ENCODE assay signal across 8 mouse cellular contexts in the genomic region with DNA sequence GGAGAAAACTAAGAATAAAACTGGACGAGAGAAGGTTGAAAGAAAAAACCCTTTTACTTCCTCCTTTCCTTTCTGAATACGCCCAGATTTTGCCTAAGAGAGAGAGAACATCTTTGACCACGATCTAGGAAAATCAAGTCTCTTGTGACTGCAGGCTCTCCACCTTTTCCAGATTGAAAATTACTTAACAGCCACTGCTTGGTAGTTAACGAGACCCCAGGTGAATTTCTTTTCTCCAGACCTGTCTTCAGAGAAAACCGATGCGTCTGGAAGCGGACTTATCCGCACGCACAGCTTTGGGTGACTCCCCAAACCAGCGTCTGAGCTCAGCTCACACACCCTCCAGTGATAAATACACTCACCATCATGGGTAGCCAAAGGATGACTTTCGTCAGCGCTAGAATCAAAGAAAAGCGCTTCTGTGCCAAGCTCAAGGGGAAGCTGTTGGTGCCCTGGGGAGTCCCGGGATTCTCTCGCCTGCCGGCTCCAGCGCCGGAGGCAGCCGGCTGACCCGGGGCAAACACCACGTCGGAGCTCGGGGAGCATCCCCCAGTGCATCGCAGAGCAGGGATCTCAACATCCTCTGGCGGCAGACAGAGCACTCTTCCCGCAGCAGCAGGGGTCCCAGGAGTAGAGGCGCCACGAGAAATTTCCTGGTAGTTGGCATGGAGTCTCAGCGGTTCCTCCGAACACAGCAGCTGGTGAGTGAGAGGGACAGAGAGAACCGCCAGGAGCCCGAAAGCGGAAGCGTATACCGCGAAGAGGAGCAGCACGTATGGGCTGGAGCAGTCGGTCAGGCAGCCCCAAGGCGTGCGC. TPM values are rescaled to one million over a fixed set of nuclear protein-coding genes. Genes with fewer than 3 reads are reported as not detected.
DNase-seq lines count a peak whose midpoint lies in the region; ATAC-seq and TF ChIP-seq lines count a peak whose summit lies in the region.
"Had no signal": no experiment of that assay in that cellular context is flagged by ENCODE, and none has a peak within 500 bp of the region (broad histone marks: within the 10 kb centered on the region; RNA-seq: fewer than 3 reads in every experiment).

No protein-coding gene starts in this region.

- WGBS in embryonic facial prominence, embryonic 12.5 days, result 1% methylated on average over 40 of the region's 40 CpGs
- WGBS in hindbrain, postnatal 0 days, result under 1% methylated on average over 40 of the region's 40 CpGs
- 1% methylated on average over 40 of the region's 40 CpGs for WGBS in midbrain, embryonic 13.5 days

- ATAC-seq in embryonic facial prominence, embryonic 12.5 days (ENCODE audit: insufficient number of reproducible peaks, insufficient read depth, low FRiP score, low TSS enrichment), result no peak
- peak; percentile 84 for ATAC-seq in hindbrain, postnatal 0 days
- peak; percentile 91 for ATAC-seq in midbrain, embryonic 13.5 days

- peaks cover 25% of the 10 kb centered on the region for H3K27me3 ChIP-seq in embryonic facial prominence, embryonic 12.5 days
- H3K27me3 ChIP-seq in hindbrain, postnatal 0 days (ENCODE audit: insufficient read depth, low read length), result no peaks in the 10 kb centered on the region
- H3K27me3 ChIP-seq in midbrain, embryonic 13.5 days, result peaks cover 17% of the 10 kb centered on the region; the same call in 1 of the 2 replicates

- peak; percentile 8 to 34 for DNase-seq in left cerebral cortex, postnatal 10 days (ENCODE audit: extremely low spot score in 1 of 2, low spot score in 2 of 2)
- DNase-seq in left cerebral cortex, adult 9 months (ENCODE audit: low spot score in 2 of 2), result no peak
- peak; percentile 51 for DNase-seq in hindbrain, postnatal 0 days (ENCODE audit: low spot score)
- DNase-seq in spleen, adult 18-20 months, result no peak
- DNase-seq in thymus, postnatal 36 days, result no peak

- TF ChIP-seq CTCF in hindbrain, postnatal 0 days (IDR thresholded peaks at IDR 0.05; ENCODE audit: low read depth), result peak; percentile 1; the same call in 1 of the 2 replicates

- H3K4me2 ChIP-seq in embryonic facial prominence, embryonic 12.5 days (replicated peaks), result peak overlapping the region; percentile 78
- H3K4me2 ChIP-seq in hindbrain, postnatal 0 days (ENCODE audit: low read depth, low read length), result peak overlapping the region; percentile 80
- H3K4me2 ChIP-seq in midbrain, embryonic 13.5 days (replicated peaks), result peak overlapping the region; percentile 95

- H3K36me3 ChIP-seq in embryonic facial prominence, embryonic 12.5 days, result no peaks in the 10 kb centered on the region
- H3K36me3 ChIP-seq in hindbrain, postnatal 0 days (ENCODE audit: insufficient read depth, low read length), result no peaks in the 10 kb centered on the region
- no peaks in the 10 kb centered on the region for H3K36me3 ChIP-seq in midbrain, embryonic 13.5 days

- H3K4me3 ChIP-seq in embryonic facial prominence, embryonic 12.5 days, result peak overlapping the region; percentile 36
- peak overlapping the region; percentile 60 for H3K4me3 ChIP-seq in hindbrain, postnatal 0 days (ENCODE audit: low read length)
- H3K4me3 ChIP-seq in midbrain, embryonic 13.5 days (replicated peaks), result peak overlapping the region; percentile 58
- H3K4me3 ChIP-seq: erythroblast, embryonic 14.5 days had no signal

- no peaks in the 10 kb centered on the region for H3K4me1 ChIP-seq in embryonic facial prominence, embryonic 12.5 days
- no peaks in the 10 kb centered on the region for H3K4me1 ChIP-seq in hindbrain, postnatal 0 days (ENCODE audit: insufficient read depth, low read length)
- peaks cover 13% of the 10 kb centered on the region for H3K4me1 ChIP-seq in midbrain, embryonic 13.5 days (replicated peaks)

- H3K27ac ChIP-seq in embryonic facial prominence, embryonic 12.5 days, result no peak overlapping the region
- H3K27ac ChIP-seq in hindbrain, postnatal 0 days, result no peak overlapping the region
- H3K27ac ChIP-seq in midbrain, embryonic 13.5 days, result no peak overlapping the region

- intact Hi-C loops in left cerebral cortex, postnatal 10 days (cut with DNase I), result no loop called here

- no peaks in the 10 kb centered on the region for H3K9me3 ChIP-seq in embryonic facial prominence, embryonic 12.5 days
- no peaks in the 10 kb centered on the region for H3K9me3 ChIP-seq in hindbrain, postnatal 0 days (ENCODE audit: low read length)
- no peaks in the 10 kb centered on the region for H3K9me3 ChIP-seq in midbrain, embryonic 13.5 days

- H3K9ac ChIP-seq in embryonic facial prominence, embryonic 12.5 days, result peak overlapping the region; percentile 1; the same call in 1 of the 2 replicates
- H3K9ac ChIP-seq in hindbrain, postnatal 0 days (replicated peaks; ENCODE audit: low read length), result peak overlapping the region; percentile 56
- H3K9ac ChIP-seq in midbrain, embryonic 13.5 days (replicated peaks), result peak overlapping the region; percentile 64

RNA-seq across cellular contexts. Expression of a gene that starts 1.5 kb away (rescaled TPM):
- 1 to 10 TPM; 4.2 to 4.6 TPM for total RNA-seq in left cerebral cortex, postnatal 10 days (2021)
- polyA plus RNA-seq in embryonic facial prominence, embryonic 12.5 days (2016; fragmentation: Nextera tagmentation; extraction: Ambion mirVana), result 0.18 and 0.47 TPM in 2 replicates
- total RNA-seq in hindbrain, postnatal 0 days (2014; rRNA removed), result 2.5 and 4.1 TPM in 2 replicates
- 3.9 and 4.1 TPM in 2 replicates for polyA plus RNA-seq in hindbrain, postnatal 0 days (2015; fragmentation: Nextera tagmentation; extraction: Ambion mirVana)
- 1.2 and 1.6 TPM in 2 replicates for polyA plus RNA-seq in midbrain, embryonic 13.5 days (2015; fragmentation: Nextera tagmentation; extraction: Ambion mirVana)
- polyA plus RNA-seq: erythroblast, embryonic 14.5 days had no signal

Comparison
In these comparisons a context has a peak if more than half of its experiments do, and no peak if none do; other contexts are left out.
1. DNase-seq: peak in left cerebral cortex, postnatal 10 days (2 of 2) and hindbrain, postnatal 0 days (single experiment); none in left cerebral cortex, adult 9 months (0 of 2), spleen, adult 18-20 months (0 of 2) and thymus, postnatal 36 days (0 of 2).
2. H3K9ac ChIP-seq: peak in every context shown above with its lines; median percentile 64 in midbrain, embryonic 13.5 days; 56 in hindbrain, postnatal 0 days; 1 in embryonic facial prominence, embryonic 12.5 days.
3. Peak in every context shown above with its lines, with median percentiles within 50 percentile points of each other: H3K4me2 ChIP-seq and H3K4me3 ChIP-seq.